29 mouse cellular contexts compared by ENCODE assay signal in genomic region chr10:108178285-108178848, GRCm38 (mm10). TPM values are rescaled to one million over a fixed set of nuclear protein-coding genes. Genes with fewer than 3 reads are reported as not detected.
DNase-seq lines count a peak whose midpoint lies in the region; ATAC-seq and TF ChIP-seq lines count a peak whose summit lies in the region.
"Had no signal": no experiment of that assay in that cellular context is flagged by ENCODE, and none has a peak within 500 bp of the region (broad histone marks: within the 10 kb centered on the region; RNA-seq: fewer than 3 reads in every experiment).

No protein-coding gene starts in this region.

- no peak overlapping the region for H3K4me2 ChIP-seq in liver, embryonic 12.5 days
- no peak overlapping the region for H3K4me2 ChIP-seq in liver, postnatal 0 days (ENCODE audit: low read depth, low read length)
- H3K4me2 ChIP-seq in stomach, postnatal 0 days (replicated peaks; ENCODE audit: low read depth), result no peak overlapping the region
- H3K4me2 ChIP-seq: embryonic facial prominence, embryonic 12.5 days; hindbrain, embryonic 15.5 days; liver, embryonic 15.5 days; lung, embryonic 15.5 days; midbrain, embryonic 15.5 days had no signal

- TF ChIP-seq CTCF in liver, postnatal 0 days (IDR thresholded peaks at IDR 0.05; ENCODE audit: low read depth), result no peak
- TF ChIP-seq CTCF in stomach, postnatal 0 days (IDR thresholded peaks at IDR 0.05; ENCODE audit: low read depth), result no peak

- DNase-seq in liver, postnatal 0 days, result no peak
- DNase-seq in splenic B cell, adult 2 months (ENCODE audit: low read depth, low spot score), result peak; percentile 40
- DNase-seq in left cerebral cortex, adult 18-20 months (ENCODE audit: low spot score in 2 of 2), result no peak
- no peak for DNase-seq in stomach, postnatal 0 days (ENCODE audit: low spot score)
- DNase-seq in urinary bladder, postnatal 14 days (ENCODE audit: low spot score), result no peak
- DNase-seq: adrenal gland, adult 8-10 months; cerebellum, adult 8-10 months; cerebellum, postnatal 36 days; embryo, embryonic 11 days; forebrain, postnatal 0 days; heart, postnatal 4 days; kidney, adult 8-10 months; layer of hippocampus, adult 9-11 months; liver; right cerebral cortex, adult 18-20 months; thymus, postnatal 14 days had no signal

- no peaks in the 10 kb centered on the region for H3K27me3 ChIP-seq in liver, embryonic 12.5 days (replicated peaks)
- H3K27me3 ChIP-seq in liver, postnatal 0 days (ENCODE audit: insufficient read depth, low read length), result no peaks in the 10 kb centered on the region
- H3K27me3 ChIP-seq in megakaryocyte, embryonic 14.5 days (replicated peaks), result no peaks in the 10 kb centered on the region
- no peaks in the 10 kb centered on the region for H3K27me3 ChIP-seq in splenic B cell, adult 2 months (ENCODE audit: control insufficient read depth, insufficient read depth, low read length, poor library complexity, severe bottlenecking)
- H3K27me3 ChIP-seq in stomach, postnatal 0 days (ENCODE audit: control insufficient read depth, insufficient read depth, low read length), result no peaks in the 10 kb centered on the region
- H3K27me3 ChIP-seq: embryonic facial prominence, embryonic 12.5 days; hindbrain, embryonic 15.5 days; liver, embryonic 15.5 days; lung, embryonic 15.5 days; midbrain, embryonic 15.5 days had no signal

- no peaks in the 10 kb centered on the region for H3K36me3 ChIP-seq in liver, embryonic 12.5 days
- H3K36me3 ChIP-seq in liver, postnatal 0 days (replicated peaks; ENCODE audit: insufficient read depth, low read length), result no peaks in the 10 kb centered on the region
- H3K36me3 ChIP-seq in megakaryocyte, embryonic 14.5 days (replicated peaks; ENCODE audit: low read length), result peaks cover 35% of the 10 kb centered on the region
- no peaks in the 10 kb centered on the region for H3K36me3 ChIP-seq in splenic B cell, adult 2 months (ENCODE audit: control insufficient read depth, insufficient read depth, low read length, poor library complexity, severe bottlenecking)
- H3K36me3 ChIP-seq in stomach, postnatal 0 days (ENCODE audit: control insufficient read depth, insufficient read depth, low read length), result no peaks in the 10 kb centered on the region
- H3K36me3 ChIP-seq: embryonic facial prominence, embryonic 12.5 days; hindbrain, embryonic 15.5 days; liver, embryonic 15.5 days; lung, embryonic 15.5 days; midbrain, embryonic 15.5 days had no signal

- no peak overlapping the region for H3K4me3 ChIP-seq in liver, embryonic 12.5 days
- H3K4me3 ChIP-seq in liver, postnatal 0 days (ENCODE audit: low read depth, low read length), result no peak overlapping the region
- peak overlapping the region; percentile 88 for H3K4me3 ChIP-seq in megakaryocyte, embryonic 14.5 days (replicated peaks)
- H3K4me3 ChIP-seq in stomach, postnatal 0 days (ENCODE audit: low read depth, low read length), result no peak overlapping the region
- H3K4me3 ChIP-seq: embryonic facial prominence, embryonic 12.5 days; forebrain, embryonic 10.5 days; hindbrain, embryonic 15.5 days; liver, embryonic 15.5 days; lung, embryonic 15.5 days; midbrain, embryonic 10.5 days; midbrain, embryonic 15.5 days had no signal

- no peak for TF ChIP-seq EP300 in liver, postnatal 0 days (IDR thresholded peaks at IDR 0.05; ENCODE audit: low read depth)
- no peak for TF ChIP-seq EP300 in stomach, postnatal 0 days (optimal IDR thresholded peaks at IDR 0.05)

- no peak for ATAC-seq in liver, embryonic 12.5 days
- ATAC-seq in liver, postnatal 0 days, result no peak
- peak; percentile 51 for ATAC-seq in common myeloid progenitor, adult 5-6 weeks (replicated peaks; ENCODE audit: low read depth, poor library complexity, severe bottlenecking)
- ATAC-seq in stomach, postnatal 0 days (ENCODE audit: low FRiP score, low TSS enrichment), result no peak
- ATAC-seq: CD4-positive, CD25-positive, alpha-beta regulatory T cell, adult 4 months; forebrain, postnatal 0 days; inflammation-experienced regulatory T-cells, adult 6 months; midbrain, embryonic 15.5 days had no signal

- H3K9me3 ChIP-seq in liver, embryonic 12.5 days (replicated peaks), result no peaks in the 10 kb centered on the region
- H3K9me3 ChIP-seq in liver, postnatal 0 days (ENCODE audit: low read length), result no peaks in the 10 kb centered on the region
- no peaks in the 10 kb centered on the region for H3K9me3 ChIP-seq in megakaryocyte, embryonic 14.5 days
- no peaks in the 10 kb centered on the region for H3K9me3 ChIP-seq in stomach, postnatal 0 days (ENCODE audit: control insufficient read depth, low read length)
- H3K9me3 ChIP-seq: embryonic facial prominence, embryonic 12.5 days; forebrain, embryonic 10.5 days; hindbrain, embryonic 15.5 days; liver, embryonic 15.5 days; lung, embryonic 15.5 days; midbrain, embryonic 10.5 days; midbrain, embryonic 15.5 days had no signal

- 51% methylated on average over 6 of the region's 6 CpGs for WGBS in liver, embryonic 12.5 days (ENCODE audit: insufficient replicate concordance)
- WGBS in liver, postnatal 0 days (ENCODE audit: insufficient replicate concordance), result 38% methylated on average over 6 of the region's 6 CpGs
- 70% methylated on average over 6 of the region's 6 CpGs for WGBS in stomach, postnatal 0 days

- peak overlapping the region; percentile 51; the same call in 1 of the 2 replicates for H3K27ac ChIP-seq in liver, embryonic 12.5 days
- H3K27ac ChIP-seq in liver, postnatal 0 days (ENCODE audit: low read depth), result no peak overlapping the region
- no peak overlapping the region for H3K27ac ChIP-seq in stomach, postnatal 0 days (replicated peaks)
- H3K27ac ChIP-seq: embryonic facial prominence, embryonic 12.5 days; forebrain, embryonic 10.5 days; hindbrain, embryonic 15.5 days; kidney, postnatal 0 days; liver, embryonic 15.5 days; lung, embryonic 15.5 days; midbrain, embryonic 10.5 days; midbrain, embryonic 15.5 days had no signal

- H3K4me1 ChIP-seq in liver, embryonic 12.5 days, result peaks cover 71% of the 10 kb centered on the region
- H3K4me1 ChIP-seq in liver, postnatal 0 days (ENCODE audit: insufficient read depth), result peaks cover 26% of the 10 kb centered on the region
- peaks cover 81% of the 10 kb centered on the region for H3K4me1 ChIP-seq in megakaryocyte, embryonic 14.5 days
- H3K4me1 ChIP-seq in stomach, postnatal 0 days (replicated peaks; ENCODE audit: control insufficient read depth, insufficient read depth), result no peaks in the 10 kb centered on the region
- H3K4me1 ChIP-seq: midbrain, embryonic 10.5 days had no signal

- no peak overlapping the region for H3K9ac ChIP-seq in liver, embryonic 12.5 days
- H3K9ac ChIP-seq in liver, postnatal 0 days (replicated peaks), result no peak overlapping the region
- H3K9ac ChIP-seq in stomach, postnatal 0 days (ENCODE audit: low read length), result no peak overlapping the region
- H3K9ac ChIP-seq: embryonic facial prominence, embryonic 12.5 days; forebrain, postnatal 0 days; hindbrain, embryonic 15.5 days; liver, embryonic 15.5 days; lung, embryonic 15.5 days; midbrain, embryonic 15.5 days had no signal

RNA-seq across cellular contexts. Expression of gene Ppp1r12a, which starts 16.4 kb away (rescaled TPM):
- polyA plus RNA-seq in liver, embryonic 12.5 days (2016; fragmentation: Nextera tagmentation; extraction: Ambion mirVana), result 48.3 and 51.8 TPM in 2 replicates
- 23.0 and 25.3 TPM in 2 replicates for polyA plus RNA-seq in liver, postnatal 0 days (2015; fragmentation: Nextera tagmentation; extraction: Ambion mirVana)
- 147 and 172 TPM in 2 replicates for total RNA-seq in common myeloid progenitor, adult 5-6 weeks (2017)
- 4.5 and 13.8 TPM in 2 replicates for polyA plus RNA-seq in megakaryocyte, embryonic 14.5 days (2012; ENCODE audit: insufficient read depth, low replicate concordance)
- total RNA-seq in left cerebral cortex, adult 18-20 months (2021), result 100 to 1,000 TPM; 135 to 147 TPM
- 71.1 and 72.5 TPM in 2 replicates for polyA plus RNA-seq in stomach, postnatal 0 days (2015; fragmentation: Nextera tagmentation; extraction: Ambion mirVana)
